Mouse (Mus musculus) monocyte, adult 59 days (primary cell): Measurements from ENCODE around the gene Zfp597. TPM values are rescaled to one million over a fixed set of nuclear protein-coding genes. Genes with fewer than 3 reads are reported as not detected.

ENCODE experiments used
- total RNA-seq, 2 experiments: library from RNA; stranded (reverse); gene quantifications; one replicate each; pipeline ENCODE4 v1.2.4; 2023

The Zfp597 gene
- total RNA-seq = 10 to 100 TPM; 11.8 to 17.2 TPM

GRCm38 (mm10) chr16:3884201-3885064, at the start of gene Zfp597, which contains the start of gene Gm20695:
Zfp597 (minus strand) TSS chr16:3884561.
Gm20695 (plus strand) TSS chr16:3884648.

DNA sequence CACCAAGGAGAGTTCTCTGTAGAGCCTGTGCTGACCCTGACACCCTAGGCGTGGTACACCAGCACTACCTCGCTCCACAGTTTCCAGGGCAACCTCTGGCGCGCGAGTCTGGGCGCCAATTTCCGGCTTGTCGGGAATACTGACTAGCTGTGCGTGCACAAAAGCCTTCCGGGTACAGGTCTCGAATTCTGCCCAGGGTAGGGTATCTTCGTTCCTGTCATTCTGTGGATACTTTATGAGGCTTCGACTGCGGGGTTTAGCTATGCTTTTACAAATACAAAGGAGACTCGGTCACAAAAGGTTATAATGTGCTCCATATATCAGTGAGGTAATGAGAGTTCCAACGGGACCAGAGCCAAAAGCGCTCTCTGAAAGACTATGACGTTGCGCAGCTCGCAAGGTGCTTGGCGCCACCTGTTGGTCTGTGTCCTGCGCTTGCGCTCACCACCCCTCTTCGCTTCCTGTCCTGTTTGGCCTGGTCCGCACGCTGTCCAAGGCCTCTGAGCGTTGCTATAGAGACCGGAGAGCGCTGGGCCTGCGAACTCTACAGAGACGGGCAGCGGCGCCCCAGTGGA, 24.3 kb upstream of the Zfp597 start, which contains the start of the genes 1700037C18Rik and Cluap1:
TSS of gene 1700037C18Rik (minus strand) at position 153 of the 575 bp plus-strand sequence.
TSS of gene Cluap1 (plus strand) at position 265 of the 575 bp plus-strand sequence.

GRCm38 (mm10) chr16:3872216-3873047, 11.9 kb downstream of the Zfp597 start, which contains the start of gene Naa60:
Naa60 (plus strand) TSS chr16:3872375.

GRCm38 (mm10) chr16:3846711-3847518, 37.4 kb downstream of the Zfp597 start, which contains the start of gene Zfp174:
Zfp174 (plus strand) TSS chr16:3847268.

DNA sequence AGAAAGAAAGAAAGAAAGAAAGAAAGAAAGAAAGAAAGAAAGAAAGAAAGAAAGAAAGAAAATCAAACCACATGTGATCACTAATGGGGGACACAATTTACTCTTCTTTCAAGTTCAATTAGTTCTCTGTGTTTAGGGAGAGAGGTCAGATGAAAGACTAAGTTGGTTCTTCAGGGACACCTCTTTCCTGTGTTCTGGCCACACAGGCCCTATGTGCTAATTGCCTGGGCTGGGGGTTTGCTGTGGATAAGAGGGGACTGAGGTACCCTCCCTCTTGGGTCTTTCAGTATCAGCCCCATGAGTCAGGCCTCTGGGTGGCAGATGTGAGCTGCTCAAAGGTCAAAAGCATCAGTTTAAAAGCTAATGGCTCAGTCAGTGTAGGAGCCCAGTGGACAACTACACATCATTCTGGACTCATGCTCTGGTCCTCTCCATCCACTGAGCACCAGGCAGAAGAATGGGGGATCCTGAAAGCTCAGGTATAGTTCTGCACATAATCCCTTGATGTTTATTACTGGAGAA, 53.7 kb downstream of the Zfp597 start, which contains the start of gene Olfr15:
TSS of gene Olfr15 (plus strand) at position 291 of the 522 bp plus-strand sequence.

Other genes with a start within 250 kb of the Zfp597 start
- gene Mefv, start 166.5 kb downstream of the Zfp597 start, total RNA-seq = 10 to 100 TPM; 86.4 to 98.5 TPM
- gene Zfp263, start 140.5 kb downstream of the Zfp597 start, total RNA-seq = 10 to 100 TPM; 76.8 to 78.0 TPM
- gene Olfr15, start 53.7 kb downstream of the Zfp597 start, total RNA-seq = not detected
- under 1 TPM; 0.39 to 0.64 TPM for gene Zfp174, start 37.3 kb downstream of the Zfp597 start, total RNA-seq
- 100 to 1,000 TPM; 118 to 130 TPM for gene Naa60, start 12.2 kb downstream of the Zfp597 start, total RNA-seq
- gene Gm20695, start 87 bp upstream of the Zfp597 start, total RNA-seq = 1 to 10 TPM; 1.0 to 2.8 TPM
- gene 1700037C18Rik, start 24.1 kb upstream of the Zfp597 start, total RNA-seq = 1 to 10 TPM; 3.7 to 4.3 TPM
- 10 to 100 TPM; 11.0 to 13.2 TPM for gene Cluap1, start 24.2 kb upstream of the Zfp597 start, total RNA-seq
- gene Nlrc3, start 92.1 kb upstream of the Zfp597 start, total RNA-seq = 1 to 10 TPM; 1.7 to 2.6 TPM
- gene Slx4, start 119.2 kb upstream of the Zfp597 start, total RNA-seq = 10 to 100 TPM; 30.3 to 34.9 TPM
- gene Dnase1, start 152.4 kb upstream of the Zfp597 start, total RNA-seq = not detected
- gene Trap1, start 193.3 kb upstream of the Zfp597 start, total RNA-seq = 10 to 100 TPM; 39.4 to 41.5 TPM